Mouse (Mus musculus) embryonic fibroblast, embryonic 13.5 days (primary cell): ENCODE measurements around the gene Galnt6. TPM values are rescaled to one million over a fixed set of nuclear protein-coding genes. Genes with fewer than 3 reads are reported as not detected.
A peak's percentile ranks its signal among the peaks of the same experiment; 100 is the strongest.

ENCODE experiments used
- H3K27ac ChIP-seq: 2 replicates; pipeline ENCODE4 v1.5.1; 2012; ENCODE audit warnings: low read length, control low read depth, inconsistent platforms; ENCODE audit not compliant: insufficient read depth
- H3K4me1 ChIP-seq: 2 replicates; pipeline ENCODE4 v1.6.1; 2011; ENCODE audit warnings: low read length; ENCODE audit not compliant: control insufficient read depth, insufficient read depth
- H3K4me3 ChIP-seq: 2 replicates; pipeline ENCODE4 v1.5.1; 2011; ENCODE audit warnings: mild to moderate bottlenecking, control low read depth, low read length; ENCODE audit not compliant: insufficient read depth
- CTCF ChIP-seq: IDR thresholded peaks from 2 replicates; pipeline ENCODE4 v1.5.1; 2011; ENCODE audit warnings: mild to moderate bottlenecking, control low read depth, low read length, moderate library complexity, borderline replicate concordance; ENCODE audit not compliant: insufficient read depth
- POLR2A ChIP-seq: IDR thresholded peaks from 2 replicates; pipeline ENCODE4 v1.6.1; 2011; ENCODE audit warnings: low read depth, mild to moderate bottlenecking, control low read depth, low read length, moderate library complexity
- polyA plus RNA-seq: library from polyadenylated mRNA; stranded (reverse); fragments of >200 nt; gene quantifications from 2 replicates; pipeline ENCODE4 v1.2.4, GENCODE M21; 2011; ENCODE audit warnings: low read depth; ENCODE audit not compliant: missing spikeins, insufficient read length

Gene Galnt6
- polyA plus RNA-seq, 1 experiment: not detected

DNA sequence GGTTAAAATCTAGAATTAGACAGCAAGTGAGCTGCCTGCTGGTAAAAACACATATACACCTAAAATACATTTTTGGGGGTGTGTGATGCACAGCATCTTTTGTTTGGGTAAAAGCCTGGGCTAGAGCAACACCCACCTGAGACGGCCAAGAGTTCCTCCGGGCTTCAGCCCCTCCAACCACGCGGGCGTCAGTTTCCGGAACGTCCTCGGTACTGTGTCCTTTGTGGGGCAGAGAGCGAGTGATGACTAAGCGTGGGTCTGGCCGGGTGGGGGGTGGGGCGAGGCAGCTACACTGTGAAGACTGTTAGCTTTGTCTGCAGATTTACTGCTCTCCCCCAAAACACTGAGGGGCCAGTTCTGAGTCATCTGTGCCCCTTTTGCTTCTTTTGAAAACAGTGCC lies 42.2 kb downstream of the Galnt6 start:
- Histone ChIP-seq H3K27ac (no peak overlapping the region), H3K4me1 (peaks cover 8% of the 10 kb centered on the region; the same call in 1 of the 2 replicates), H3K4me3 (no peak overlapping the region)
- no peak for TF ChIP-seq CTCF
- 0 out of 2 replicates have a peak, but pooled peaks have one; percentile 18 for TF ChIP-seq POLR2A

- TF ChIP-seq POLR2A (no peak), CTCF (no peak)
- Histone ChIP-seq H3K4me1 (peaks cover 8% of the 10 kb centered on the region; the same call in 1 of the 2 replicates), H3K4me3 (no peak overlapping the region), H3K27ac (no peak overlapping the region)
Measured at GRCm38 (mm10) chr15:100686434-100686833, 42.7 kb downstream of the Galnt6 start.

DNA sequence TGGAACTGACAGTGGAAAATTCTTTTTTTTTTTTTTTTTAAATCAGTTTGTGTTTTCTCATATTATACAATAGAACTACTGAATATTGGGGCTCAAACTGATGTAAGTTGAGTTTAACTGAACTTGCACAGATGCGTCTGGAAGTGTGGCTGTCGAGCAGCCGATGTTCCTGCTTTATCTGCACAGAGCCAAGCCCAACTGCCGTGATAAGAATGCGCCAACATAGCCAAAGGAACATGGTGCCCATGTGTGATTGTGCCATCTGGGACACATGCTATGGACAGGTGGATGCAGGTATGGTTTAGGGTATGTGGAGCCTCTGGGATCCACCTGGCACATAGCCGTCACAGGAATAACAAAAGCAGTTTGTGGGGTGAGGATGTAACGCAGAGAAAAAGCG lies 43.3 kb downstream of the Galnt6 start:
- TF ChIP-seq CTCF (no peak), POLR2A (no peak)
- no peak overlapping the region for H3K27ac ChIP-seq

DNA sequence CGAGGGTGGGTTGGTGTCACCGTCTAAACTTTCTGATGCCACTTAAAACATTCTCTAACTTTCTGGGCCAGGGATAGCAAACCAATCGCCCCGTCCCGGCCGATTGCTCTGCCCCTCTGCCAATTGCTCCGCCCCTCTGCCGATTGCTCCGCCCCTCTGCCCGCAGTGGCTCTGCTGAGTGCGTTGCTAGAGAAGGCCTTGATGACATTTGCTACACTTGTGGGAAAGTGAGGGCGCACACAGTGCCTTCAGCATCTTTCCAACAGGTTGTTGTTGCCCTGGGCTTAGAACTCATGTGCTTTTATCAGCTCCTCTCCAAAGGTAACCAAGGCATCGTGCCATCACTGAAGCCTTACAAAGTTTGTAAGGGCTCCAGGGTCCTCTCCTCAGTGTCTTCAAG lies 43.9 kb downstream of the Galnt6 start:
- TF ChIP-seq CTCF: no peak
- TF ChIP-seq POLR2A: no peak
- Histone ChIP-seq H3K4me3 (no peak overlapping the region), H3K4me1 (peaks cover 8% of the 10 kb centered on the region; the same call in 1 of the 2 replicates), H3K27ac (no peak overlapping the region)

More for the DNA sequence above, 43.3 kb downstream of the Galnt6 start:
- peaks cover 8% of the 10 kb centered on the region; the same call in 1 of the 2 replicates for H3K4me1 ChIP-seq
- H3K4me3 ChIP-seq: no peak overlapping the region

- Histone ChIP-seq H3K4me3 (no peak overlapping the region), H3K4me1 (peaks cover 8% of the 10 kb centered on the region; the same call in 1 of the 2 replicates), H3K27ac (no peak overlapping the region)
- no peak for TF ChIP-seq CTCF
Measured at GRCm38 (mm10) chr15:100684450-100684849, 44.7 kb downstream of the Galnt6 start.

GRCm38 (mm10) chr15:100683041-100683440 lies 46.1 kb downstream of the Galnt6 start:
- TF ChIP-seq CTCF (peak; percentile 83; the same call in 1 of the 2 replicates), POLR2A (no peak)
- Histone ChIP-seq H3K27ac (no peak overlapping the region), H3K4me3 (no peak overlapping the region)

GRCm38 (mm10) chr15:100681770-100682169 lies 47.4 kb downstream of the Galnt6 start:
- H3K4me1 ChIP-seq: peaks cover 2% of the 10 kb centered on the region; the same call in 1 of the 2 replicates
- H3K4me3 ChIP-seq: no peak overlapping the region
- no peak overlapping the region for H3K27ac ChIP-seq
- TF ChIP-seq POLR2A (no peak), CTCF (no peak)

More at GRCm38 (mm10) chr15:100683041-100683440, 46.1 kb downstream of the Galnt6 start:
- peaks cover 8% of the 10 kb centered on the region; the same call in 1 of the 2 replicates for H3K4me1 ChIP-seq

- H3K4me1 ChIP-seq: no peaks in the 10 kb centered on the region
- no peak overlapping the region for H3K4me3 ChIP-seq
- no peak overlapping the region for H3K27ac ChIP-seq
- no peak for TF ChIP-seq CTCF
- no peak for TF ChIP-seq POLR2A
Measured at GRCm38 (mm10) chr15:100680381-100680780, 48.8 kb downstream of the Galnt6 start.

DNA sequence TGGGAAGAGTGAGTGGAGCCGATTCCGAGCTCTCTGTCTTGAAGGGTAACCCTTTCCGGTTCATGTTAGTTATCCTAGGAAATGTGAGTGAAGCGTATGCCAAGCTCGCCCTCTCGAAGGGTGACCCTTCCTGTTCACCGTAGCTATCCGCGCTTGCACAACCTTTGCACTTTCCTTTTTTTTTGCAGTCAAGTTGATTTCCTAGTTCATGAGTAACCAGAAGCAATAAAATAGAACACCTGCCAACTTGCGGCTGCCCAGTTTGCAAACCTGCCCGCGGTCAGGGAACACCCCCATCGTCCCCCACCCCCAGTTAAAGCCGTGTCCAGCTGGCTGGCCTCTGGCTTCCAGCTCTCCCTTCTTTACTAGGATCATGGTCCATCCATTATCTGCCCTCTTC lies 50.2 kb downstream of the Galnt6 start:
- no peak for TF ChIP-seq POLR2A
- TF ChIP-seq CTCF: no peak

GRCm38 (mm10) chr15:100678581-100678980 lies 50.6 kb downstream of the Galnt6 start:
- H3K4me1 ChIP-seq: no peaks in the 10 kb centered on the region
- no peak for TF ChIP-seq CTCF
- TF ChIP-seq POLR2A: no peak
- no peak overlapping the region for H3K27ac ChIP-seq
- no peak overlapping the region for H3K4me3 ChIP-seq

More for the DNA sequence above, 50.2 kb downstream of the Galnt6 start:
- no peaks in the 10 kb centered on the region for H3K4me1 ChIP-seq
- H3K4me3 ChIP-seq: no peak overlapping the region
- no peak overlapping the region for H3K27ac ChIP-seq
